Mouse (Mus musculus): ENCODE measurements at regions not wholly inside any gene's neighbourhood (a gene's known extent, or its start where the extent isn't known, plus 50 kb on each side); places are given as distances from the start of the nearest gene placed in this dataset.
A peak's percentile ranks its signal among the peaks of the same experiment; 100 is the strongest.

DNA sequence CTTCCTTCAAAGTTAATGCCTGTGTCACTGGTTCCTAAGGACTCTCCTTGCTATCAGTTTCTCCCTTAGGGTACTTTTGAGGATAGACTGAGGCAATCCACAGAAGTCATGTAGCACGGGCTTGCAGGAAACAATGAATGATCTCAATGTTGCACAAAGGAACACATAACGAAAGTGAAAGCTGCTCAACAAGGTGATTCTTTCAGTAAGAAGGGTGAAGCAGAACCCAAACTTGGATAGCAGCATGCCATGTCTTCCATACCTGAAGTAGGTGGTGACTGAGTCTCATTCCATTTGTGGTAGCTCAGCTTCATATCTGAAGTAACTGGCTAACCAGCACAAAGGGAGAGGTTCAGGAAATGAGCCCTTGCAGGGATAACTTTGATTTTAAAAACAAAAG, 325.7 kb downstream of the H2al1j start:
- DNase-seq (ENCODE audit: low read depth, low spot score): peak; percentile 34

DNA sequence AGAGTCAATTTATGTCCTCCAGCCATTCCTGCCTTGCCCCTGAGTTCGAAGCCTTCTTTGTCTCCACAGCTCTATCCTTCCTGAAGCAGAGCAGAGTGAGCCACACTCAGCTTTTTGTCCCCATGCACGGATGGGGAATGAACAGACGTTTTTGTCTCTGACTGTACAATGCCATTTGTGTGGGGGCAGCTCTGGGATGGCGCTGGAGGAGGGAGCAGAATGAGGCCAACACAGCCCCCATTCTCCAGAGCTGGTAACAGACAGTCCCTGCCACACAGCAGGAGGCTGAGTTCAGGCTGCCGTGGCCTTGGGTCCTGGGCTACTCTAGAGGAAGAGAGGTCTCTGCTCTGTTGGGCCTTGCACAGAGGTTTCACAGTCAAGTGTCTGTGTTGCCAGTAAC, 327.4 kb downstream of the H2al1j start:
- DNase-seq (ENCODE audit: low read depth, low spot score): no peak

DNA sequence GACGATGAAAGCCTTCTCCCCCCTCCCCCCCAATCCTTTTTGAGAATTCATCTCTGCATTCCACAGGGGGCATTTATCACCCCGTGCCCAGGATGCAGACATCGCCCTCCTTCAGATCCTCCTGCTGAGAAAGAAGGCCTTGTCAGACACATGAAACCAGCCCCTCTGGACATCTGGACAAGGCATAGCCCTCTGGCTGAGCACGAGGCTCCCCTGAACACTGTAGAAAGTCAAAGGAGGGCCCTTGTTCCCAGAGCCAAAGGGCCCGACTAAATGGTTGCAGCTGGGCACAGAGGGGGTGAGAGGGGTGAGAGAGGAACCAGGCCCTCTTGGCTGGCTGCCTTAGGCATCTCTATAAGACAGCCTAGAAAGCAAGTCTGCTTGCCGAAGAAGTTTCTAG, 327.8 kb downstream of the H2al1j start:
- no peak for DNase-seq (ENCODE audit: low read depth, low spot score)

DNA sequence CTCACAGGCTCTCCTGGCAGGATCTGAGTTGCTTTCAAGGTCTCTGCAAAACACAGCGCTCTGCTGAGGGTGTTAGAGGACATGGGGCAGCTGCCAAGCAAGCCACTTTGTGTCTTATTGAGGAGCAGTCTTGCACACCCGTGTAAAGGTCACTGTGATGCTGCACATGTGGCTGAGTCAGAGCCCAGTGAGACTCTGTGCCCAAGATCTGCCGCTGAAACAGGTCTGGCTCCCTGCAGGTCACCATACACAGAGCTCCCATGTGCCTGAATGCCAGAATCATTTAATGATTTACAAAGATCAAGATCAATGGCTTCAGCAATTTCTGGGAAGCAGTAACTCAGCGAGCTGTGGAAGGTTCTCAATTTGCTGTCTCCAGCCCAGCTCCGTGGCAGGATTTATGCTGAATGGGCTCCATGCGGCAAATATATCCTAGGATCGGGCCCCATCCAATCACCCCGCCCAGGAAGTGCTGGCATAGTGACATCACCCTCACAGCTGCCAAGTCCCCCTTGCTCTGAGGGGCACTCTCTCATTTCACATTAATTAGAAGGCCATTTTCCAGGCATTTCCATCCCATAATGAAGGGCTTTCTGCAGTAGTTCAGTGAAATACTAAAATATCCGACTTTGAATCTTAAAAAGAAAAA, 330.1 kb downstream of the H2al1j start:
- no peak for DNase-seq (ENCODE audit: low read depth, low spot score)

DNA sequence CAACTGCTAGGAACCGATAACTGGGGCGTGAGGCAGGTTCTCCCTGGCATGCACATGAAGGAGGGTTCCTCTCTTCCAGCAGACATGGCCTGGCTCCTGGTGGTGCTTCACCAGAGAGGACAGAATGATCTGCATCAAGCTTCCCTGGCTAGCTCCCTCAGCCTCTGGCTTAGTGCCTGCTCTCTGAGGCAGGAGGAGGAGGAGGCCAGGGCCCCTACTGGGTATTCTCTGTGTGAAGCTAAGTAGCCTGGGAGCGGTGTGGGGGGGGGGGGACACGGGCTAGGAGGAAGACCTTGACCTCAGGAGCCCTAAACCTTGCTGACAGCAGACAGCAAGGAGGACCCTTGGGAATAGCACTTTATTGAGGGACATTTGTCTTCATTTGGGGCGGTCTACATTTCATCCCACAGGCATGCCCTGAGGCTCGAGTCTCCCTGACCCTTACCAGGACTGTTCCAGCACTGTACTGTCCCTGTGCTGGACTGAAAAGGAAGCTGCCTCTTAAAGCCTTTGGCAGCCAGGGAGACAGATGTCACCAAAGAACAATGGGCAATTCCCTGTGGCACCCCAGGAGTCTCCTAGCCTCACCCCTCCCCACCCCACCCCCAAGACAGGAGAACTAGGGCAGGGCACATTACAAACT, 335.7 kb downstream of the H2al1j start:
- no peak for DNase-seq (ENCODE audit: low read depth, low spot score)

DNA sequence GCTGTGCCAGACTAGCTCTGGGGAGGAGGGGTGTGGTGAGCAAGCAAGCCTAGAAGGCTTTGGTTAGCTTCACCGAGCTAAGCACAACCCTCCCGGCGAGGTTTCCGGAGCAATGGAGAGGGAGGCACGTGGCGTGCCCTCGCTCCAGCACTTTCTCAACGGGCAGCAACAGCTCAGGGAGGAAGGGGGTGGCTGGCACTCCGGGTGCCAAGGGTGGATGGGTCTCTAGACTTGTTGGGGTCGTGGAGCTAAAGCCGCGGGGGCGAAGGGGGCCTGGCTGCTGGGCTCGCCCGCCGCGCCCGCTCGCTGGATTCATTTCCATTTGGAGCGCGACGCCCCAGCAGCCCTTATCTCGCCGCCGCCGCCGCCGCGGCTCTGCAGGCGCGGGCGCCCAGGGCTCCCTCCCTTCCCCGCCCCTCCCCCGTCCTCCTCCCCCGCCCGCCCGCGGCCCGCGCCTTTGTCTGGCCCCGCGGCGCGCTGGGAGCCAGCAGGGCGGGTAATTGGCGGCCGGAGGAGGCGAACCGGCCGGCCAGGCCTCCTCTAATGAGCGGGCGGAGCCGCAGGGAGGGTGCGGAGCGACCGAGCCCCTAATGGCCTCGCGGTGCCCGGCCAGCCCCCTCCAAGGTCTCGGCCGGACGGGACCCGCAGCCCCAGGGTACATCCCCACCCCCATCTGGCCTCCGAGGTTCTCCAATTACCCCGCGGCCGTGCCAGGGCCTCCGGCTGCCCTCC, 336.9 kb downstream of the H2al1j start:
- peak; percentile 58 for DNase-seq (ENCODE audit: low read depth, low spot score)

DNA sequence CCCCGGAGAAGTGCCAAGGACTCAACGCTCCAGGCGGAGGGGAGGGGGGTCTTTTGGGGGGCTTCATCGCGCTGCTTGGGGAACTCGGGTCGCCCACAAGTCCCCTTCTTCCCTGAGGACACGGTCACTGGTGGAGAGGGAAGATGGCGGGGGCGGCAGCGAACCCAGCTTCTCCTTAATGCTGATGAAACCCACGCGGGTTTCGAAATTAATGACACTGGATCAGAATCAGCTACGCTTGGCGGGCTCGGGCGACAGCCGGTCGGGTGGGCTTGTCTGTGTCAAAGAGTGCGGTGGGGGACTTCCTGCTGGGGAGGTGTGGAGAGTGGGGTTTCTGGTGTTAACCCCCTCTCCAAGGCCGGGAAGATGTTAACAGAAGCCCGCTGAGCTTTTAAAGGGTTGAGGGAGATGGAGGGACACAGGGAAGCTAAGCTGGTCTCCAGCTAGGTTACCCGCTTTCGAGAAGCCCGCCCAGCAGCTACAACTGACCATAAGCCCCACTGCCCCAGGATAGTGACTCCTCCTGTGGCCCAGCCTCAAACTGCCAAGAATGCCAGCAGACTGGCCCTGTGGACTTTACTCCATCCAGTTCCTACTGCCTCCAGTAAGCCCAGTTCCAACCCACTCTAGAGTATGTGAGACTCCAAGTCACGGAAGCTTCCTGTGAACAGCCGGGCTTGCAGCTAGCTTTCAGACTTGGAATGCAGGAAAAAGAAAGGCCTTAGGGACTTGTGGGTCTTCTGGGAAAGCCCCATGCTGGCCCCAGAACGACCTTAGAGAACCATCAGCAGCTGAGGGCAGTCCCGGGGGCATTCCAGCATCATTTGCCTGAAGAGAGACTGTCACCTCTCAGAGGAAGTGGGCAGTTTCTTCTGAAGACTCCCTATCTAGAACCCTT, 337.7 kb downstream of the H2al1j start:
- DNase-seq (ENCODE audit: low read depth, low spot score): peak; percentile 19

DNA sequence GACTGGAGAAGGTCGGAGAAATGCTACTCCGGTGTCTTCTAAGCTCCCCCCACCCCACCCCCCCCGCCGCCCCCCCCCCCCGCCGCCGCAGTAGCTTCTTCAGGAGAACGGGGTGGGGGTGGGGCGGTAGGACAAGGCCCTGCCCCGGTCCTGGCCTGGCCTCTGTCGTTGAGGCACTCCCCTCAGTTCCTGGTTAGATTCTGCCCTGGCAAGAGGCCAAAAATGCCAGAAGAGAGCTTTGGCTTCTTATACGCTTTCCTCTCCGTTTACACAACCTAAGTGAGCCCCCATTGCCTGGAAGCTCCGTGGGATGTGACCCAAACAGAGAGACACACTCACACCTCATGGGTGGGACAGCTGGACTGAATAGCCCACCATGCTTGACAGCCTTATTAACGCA, 338.9 kb downstream of the H2al1j start:
- no peak for DNase-seq (ENCODE audit: low read depth, low spot score)

DNA sequence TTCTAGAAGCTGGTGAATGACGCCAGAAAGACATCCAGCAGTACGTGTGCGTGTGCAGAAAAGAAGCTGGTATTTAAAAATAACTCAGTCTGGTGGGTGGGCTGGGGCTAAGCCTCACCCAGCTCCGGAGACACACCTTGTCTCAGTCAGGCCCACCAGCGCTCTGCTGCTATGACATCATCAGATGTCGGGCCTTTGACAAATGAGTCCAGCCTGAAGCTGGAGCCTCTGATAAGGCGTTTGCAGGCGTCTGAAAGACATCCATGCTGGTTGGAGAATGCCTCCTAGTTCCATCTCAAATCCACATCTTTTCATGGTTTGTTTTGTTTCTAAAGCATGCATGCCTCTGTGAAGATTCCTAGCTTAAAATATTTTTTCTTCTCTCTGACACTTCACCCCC, 344.2 kb downstream of the H2al1j start:
- DNase-seq (ENCODE audit: low read depth, low spot score): no peak

DNA sequence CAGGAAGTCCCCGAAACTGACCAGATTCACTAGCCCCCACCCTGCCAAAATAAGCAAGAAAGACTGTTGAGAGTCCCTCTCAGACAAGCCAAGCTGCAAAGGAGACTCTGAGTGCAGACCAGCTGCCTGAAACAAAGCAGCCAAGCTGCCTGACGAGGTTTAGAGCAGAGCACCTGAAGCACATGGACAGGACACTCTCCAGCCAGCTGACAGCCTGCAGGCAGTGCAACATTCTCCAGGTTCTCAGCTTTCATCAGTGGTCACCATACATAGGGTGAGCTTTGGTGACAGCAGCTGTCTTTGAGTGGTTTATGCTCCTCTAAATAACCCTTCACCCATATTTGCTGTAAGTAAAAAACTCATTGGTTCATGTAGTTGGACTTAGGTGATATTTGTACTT, 350.5 kb downstream of the H2al1j start:
- no peak for DNase-seq (ENCODE audit: low read depth, low spot score)

DNA sequence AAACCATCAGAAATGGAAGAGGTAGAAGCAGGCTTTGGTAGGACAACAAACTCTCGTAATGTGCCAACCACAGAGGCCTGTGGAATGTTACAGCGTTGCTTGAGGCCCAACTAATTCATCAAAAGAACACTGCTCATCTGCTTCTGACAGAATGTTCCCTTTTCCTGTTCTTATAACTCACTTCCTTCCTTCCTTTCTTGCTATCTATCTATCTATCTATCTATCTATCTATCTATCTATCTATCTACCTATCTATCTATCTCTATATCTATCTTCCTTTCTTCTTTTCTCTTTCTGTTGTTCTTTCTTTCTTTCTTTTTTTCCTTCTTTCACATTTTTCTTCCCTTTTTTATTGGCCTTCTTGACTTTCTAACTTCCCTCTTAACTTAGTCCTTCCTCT, 353.7 kb downstream of the H2al1j start:
- no peak for DNase-seq (ENCODE audit: low read depth, low spot score)

DNA sequence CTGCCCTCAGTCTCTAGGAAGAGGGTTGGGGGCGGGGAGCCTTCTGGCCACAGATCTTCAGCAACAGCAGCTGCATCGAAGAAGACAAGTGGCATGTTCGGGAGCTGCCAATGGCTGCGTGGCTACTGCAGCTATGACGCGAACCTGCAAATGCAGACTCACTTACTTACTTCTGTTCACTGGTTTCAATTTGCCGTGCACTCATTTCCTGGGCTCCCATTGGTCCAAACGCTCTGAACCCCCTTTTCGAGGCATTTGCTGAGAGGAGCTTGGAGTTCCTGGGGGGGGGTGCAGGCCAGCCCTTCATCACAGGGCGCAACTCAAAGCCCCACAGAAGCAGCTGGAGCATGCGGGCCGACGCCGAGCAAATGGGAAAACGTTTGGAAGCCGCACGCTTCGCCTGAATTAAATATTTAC, 362.4 kb downstream of the H2al1j start:
- no peak for DNase-seq (ENCODE audit: low read depth, low spot score)

DNA sequence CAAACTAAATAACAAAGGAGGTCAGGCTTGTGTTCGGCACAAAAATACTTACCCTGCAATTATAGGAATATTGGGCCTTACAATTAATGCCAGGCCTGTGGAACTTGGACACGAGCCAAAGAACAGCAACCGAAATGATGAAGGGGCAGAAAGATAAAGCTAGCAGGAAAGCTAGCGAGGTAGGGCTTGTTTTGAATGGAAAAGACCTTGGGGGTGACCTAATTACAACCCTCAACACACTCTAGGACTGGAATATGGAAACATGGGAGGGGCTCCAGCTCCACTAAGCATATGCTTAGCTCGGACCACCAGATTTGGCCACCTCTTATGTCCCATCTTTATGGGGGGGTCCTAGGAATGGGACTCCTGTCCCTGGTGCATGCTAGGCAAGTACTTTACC, 362.8 kb downstream of the H2al1j start:
- no peak for DNase-seq (ENCODE audit: low read depth, low spot score)

DNA sequence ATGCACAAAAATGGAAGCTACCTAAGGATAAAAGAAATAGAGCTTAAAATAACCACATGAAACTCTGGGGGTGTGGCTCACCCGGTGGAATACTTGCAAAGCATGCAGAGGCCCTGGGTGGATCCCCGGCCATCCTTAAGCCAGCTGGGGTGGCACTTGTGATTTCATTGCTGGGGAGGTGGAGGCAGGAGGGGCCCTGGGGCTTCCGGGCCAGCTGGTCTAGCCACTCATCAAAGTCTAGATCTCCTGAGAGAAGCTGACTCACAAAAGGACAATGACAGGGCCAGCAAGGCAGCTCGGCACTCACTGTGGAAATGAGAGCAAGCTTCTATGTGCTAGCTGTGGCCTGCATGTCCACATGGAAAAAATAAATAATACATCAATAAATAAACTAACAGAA, 363.4 kb downstream of the H2al1j start:
- DNase-seq (ENCODE audit: low read depth, low spot score): no peak

DNA sequence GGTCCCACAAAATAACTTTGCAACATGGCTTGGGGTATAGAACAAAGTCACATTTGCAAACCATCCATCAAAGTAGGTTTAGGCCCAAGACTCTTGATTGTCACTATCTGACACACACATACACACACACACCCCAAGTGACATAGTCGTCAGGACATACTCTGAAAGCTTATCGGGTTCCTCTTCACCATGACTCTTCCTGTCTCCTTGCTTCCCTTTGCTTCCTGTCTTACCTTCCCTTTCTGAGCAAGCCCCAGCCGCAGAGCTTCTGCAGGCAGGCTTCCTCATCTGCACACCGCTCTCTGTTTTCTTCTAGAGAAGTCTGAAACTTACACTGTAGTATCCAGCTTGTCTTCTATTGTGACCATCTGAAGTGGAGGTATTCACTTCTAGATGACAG, 368.9 kb downstream of the H2al1j start:
- no peak for DNase-seq (ENCODE audit: low read depth, low spot score)

DNA sequence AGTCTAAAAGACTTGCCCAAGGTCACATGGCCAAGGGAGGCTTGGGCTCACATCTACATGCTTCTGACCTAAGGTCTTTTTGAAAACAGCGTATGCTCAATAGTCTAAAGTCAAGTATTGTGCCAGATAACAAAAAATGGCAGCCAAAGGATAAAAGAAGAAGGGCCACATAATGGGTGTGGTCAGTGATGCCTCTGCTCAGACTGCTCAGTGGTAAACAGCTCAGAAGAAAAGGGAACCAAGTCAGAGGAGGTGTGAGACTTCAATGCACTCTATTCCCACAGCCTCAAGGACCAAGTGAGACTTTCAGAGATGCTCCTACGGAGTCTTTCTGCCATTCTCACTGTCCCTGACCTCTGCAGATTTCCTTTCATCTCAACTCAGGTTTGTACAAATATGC, 373.5 kb downstream of the H2al1j start:
- DNase-seq (ENCODE audit: low read depth, low spot score): no peak

DNA sequence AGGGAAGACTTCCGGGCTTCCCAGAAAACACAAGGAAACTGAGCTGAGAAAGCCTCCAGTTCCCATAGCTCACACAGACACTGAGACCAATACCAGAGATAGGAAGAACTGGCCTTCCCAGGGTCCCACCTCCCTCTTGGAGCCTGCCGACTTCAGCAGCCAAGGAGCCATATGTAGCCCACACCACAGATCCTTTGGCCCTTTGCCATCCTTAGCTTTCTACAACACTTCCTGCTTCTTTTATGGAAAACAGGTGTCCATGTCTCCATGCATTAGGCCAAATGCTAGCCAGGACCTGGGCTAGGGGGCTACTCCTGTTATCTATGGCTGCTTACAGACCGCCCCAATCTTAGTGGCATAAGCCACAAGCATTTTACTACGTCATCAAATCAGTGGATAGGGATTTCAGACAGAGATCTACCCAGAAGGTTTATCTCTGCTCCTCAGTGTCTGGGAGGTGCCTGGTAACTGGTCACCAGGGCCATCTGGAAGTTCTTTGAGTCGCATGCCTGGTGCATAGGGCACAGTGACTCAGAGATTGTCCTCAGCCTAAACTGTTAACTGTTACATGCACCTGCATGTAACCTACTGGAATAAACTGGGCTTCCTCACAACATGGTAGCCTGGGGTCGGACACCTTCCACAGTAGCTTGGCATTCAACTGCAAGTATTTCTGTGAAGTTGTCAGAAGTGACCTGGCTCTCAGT, 378.4 kb downstream of the H2al1j start:
- no peak for DNase-seq (ENCODE audit: low read depth, low spot score)

DNA sequence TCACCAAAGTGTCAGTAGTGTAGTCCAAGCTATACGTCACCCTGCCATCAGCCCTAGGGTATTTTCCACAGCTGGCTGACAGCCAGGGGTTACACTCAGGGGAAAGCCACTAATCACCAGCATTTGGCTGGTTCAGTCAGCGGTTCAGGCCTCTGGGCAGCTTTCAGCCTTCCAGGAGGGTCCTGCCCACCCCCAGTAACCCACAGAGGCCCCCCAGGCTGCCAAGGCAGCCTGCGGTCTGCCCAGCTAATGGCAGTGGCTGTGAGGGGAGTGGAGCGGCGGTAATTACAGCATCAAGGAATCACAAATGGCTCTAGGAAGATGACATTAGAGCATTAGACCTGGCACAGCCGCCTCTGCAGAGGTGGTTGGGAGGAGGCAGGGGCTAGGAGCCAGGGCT, 379.7 kb downstream of the H2al1j start:
- no peak for DNase-seq (ENCODE audit: low read depth, low spot score)

DNA sequence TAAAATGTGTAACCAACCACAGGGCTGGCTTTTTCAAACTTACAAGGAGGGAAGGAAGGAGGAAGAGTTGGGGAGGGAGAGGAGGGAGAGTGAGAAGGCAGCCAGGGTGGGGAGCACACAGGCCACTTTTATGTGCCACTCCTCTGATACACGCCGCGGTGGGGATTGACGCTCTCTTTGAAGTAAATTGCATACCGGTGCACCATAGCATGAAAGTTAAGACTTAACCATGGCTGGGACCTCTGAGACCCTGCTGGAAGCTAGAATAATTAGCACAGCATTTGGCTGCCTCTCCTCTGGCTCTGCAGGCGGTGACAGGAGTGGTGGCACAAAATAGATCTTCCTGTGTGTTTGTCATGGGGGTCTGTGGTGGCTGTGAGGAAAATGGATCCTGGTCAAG, 380.7 kb downstream of the H2al1j start:
- DNase-seq (ENCODE audit: low read depth, low spot score): no peak

DNA sequence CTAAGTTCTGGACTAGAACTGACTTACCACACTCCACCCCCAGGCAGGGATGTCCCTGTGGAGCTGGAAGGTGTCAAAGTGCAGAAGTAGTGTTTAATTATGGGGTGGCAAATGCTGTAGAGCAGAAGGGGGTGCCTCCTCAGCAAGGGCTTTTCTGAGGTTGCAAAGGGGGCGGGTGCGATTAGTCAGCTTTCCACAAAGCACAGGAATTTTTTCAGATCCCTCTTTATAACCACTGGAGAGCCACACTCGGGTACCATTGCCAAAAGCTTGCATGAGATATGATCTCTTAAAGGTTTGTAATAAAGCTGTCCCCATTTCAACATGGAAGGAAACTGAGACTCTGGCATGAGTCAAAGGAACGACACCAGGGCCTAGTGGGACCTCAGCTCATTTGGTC, 381.7 kb downstream of the H2al1j start:
- no peak for DNase-seq (ENCODE audit: low read depth, low spot score)

DNA sequence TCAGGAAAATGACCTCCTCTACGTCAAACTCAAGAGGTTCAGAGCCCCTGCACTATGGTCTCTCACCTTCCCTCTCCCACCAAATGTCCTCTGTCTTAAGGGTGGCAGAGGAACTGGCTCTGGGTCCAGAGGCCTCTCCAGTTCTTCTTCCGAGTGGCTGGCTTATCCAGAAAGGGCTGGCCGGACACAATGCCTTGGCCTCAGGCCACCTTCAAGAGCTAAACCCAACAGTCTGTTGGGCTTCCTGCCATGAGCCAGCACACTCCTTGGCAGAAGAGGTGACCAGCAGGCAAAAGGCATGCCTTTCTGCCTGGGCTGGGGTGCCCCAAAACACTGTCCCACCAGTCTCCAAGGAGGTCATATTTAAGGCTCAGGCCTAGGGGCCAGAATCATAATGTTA, 385.8 kb downstream of the H2al1j start:
- DNase-seq (ENCODE audit: low read depth, low spot score): no peak

Data from CD4-positive helper T cell, adult 2 months (primary cell).